Mouse (Mus musculus): Measurements from ENCODE around the gene Nod1.

DNA sequence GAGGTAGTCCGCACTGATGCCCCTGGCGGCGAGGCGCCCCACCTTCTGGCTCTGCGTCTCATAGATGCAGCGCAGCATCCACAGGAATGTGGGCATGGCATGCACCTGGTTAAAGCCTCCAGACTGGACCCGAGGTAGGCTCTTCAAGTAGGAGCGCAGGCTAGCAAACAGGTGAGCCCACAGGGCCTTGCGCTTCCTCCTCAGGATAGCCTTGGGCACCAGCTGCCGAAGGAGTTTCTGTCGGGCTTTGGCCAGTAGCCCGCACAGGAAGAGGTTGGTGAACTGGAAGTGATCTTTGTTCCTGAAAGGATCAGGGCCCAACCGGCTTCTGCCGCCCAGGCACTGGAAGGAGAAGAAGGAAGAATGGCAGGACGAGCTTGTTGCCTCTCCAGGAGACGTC, 29.1 kb downstream of the Nod1 start:
- TF ChIP-seq POLR2A (IDR thresholded peaks at IDR 0.05; ENCODE audit: control insufficient read depth, extremely low read depth, insufficient read depth, low read length, poor library complexity) (no peak), CTCF (IDR thresholded peaks at IDR 0.05; ENCODE audit: borderline replicate concordance, control insufficient read depth, extremely low read depth, insufficient read depth, low read length, poor library complexity) (no peak)

All from thymus, adult 2 months (tissue).